Mouse (Mus musculus): ENCODE results near the gene Rnf144a.

DNA sequence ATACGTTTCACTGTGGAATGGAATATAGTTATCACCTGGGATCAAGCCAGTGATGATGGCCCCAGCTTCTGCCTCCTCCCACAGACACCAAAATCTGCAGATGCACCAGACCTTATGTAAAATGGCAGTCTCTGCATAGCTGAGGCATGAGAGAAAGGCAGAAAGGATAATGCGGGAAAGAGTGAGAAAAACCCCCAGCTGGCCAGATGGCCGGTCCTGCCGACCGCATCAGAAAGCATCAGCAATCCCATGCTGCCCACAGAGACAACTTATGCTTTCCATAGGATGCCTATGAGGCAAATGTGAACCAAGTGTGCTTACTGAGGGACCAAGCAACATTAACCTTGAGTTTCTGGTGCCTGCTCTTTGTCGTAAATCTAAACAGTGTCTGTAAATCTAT lies 15.7 kb downstream of the Rnf144a start:
- TF ChIP-seq POLR2A (IDR thresholded peaks at IDR 0.05; ENCODE audit: borderline replicate concordance, low read depth, low read length) (no peak), CTCF (IDR thresholded peaks at IDR 0.05; ENCODE audit: low read depth, low read length) (no peak)
